Mouse (Mus musculus) liver, embryonic 16.5 days (tissue): ENCODE data around the gene Slc39a1. TPM values are rescaled to one million over a fixed set of nuclear protein-coding genes. Genes with fewer than 3 reads are reported as not detected.

Experiments
- ATAC-seq: fragments of 200-750 bp; cut with Nextera tagmentation; 2 replicates; pipeline ENCODE4 v1.8.0; 2017; ENCODE audit warnings: low read depth, mild to moderate bottlenecking, moderate number of reproducible peaks, moderate library complexity
- H3K27ac ChIP-seq: fragments of 300-500 bp; sonication (generic); 2 replicates; pipeline ENCODE4 v1.5.1; 2014; ENCODE audit warnings: mild to moderate bottlenecking, low read length
- H3K27me3 ChIP-seq: fragments of 300-500 bp; sonication (generic); 2 replicates; pipeline ENCODE4 v1.6.1; 2014; ENCODE audit warnings: low read depth, low read length, mixed read lengths; ENCODE audit not compliant: control insufficient read depth, insufficient read depth
- H3K36me3 ChIP-seq: fragments of 300-500 bp; sonication (generic); 2 replicates; pipeline ENCODE4 v1.6.1; 2014; ENCODE audit warnings: mild to moderate bottlenecking; ENCODE audit not compliant: control insufficient read depth, insufficient read depth
- H3K4me1 ChIP-seq: fragments of 300-500 bp; sonication (generic); 2 replicates; pipeline ENCODE4 v1.6.1; 2014; ENCODE audit warnings: low read depth, low read length, mixed read lengths; ENCODE audit not compliant: control insufficient read depth
- H3K4me2 ChIP-seq: fragments of 300-500 bp; sonication (generic); 2 replicates; pipeline ENCODE4 v1.6.1; 2014; ENCODE audit warnings: low read depth, low read length, mixed read lengths
- H3K4me3 ChIP-seq: fragments of 300-500 bp; sonication (generic); 2 replicates; pipeline ENCODE4 v1.5.1; 2014; ENCODE audit warnings: low read depth, mild to moderate bottlenecking, low read length
- H3K9ac ChIP-seq: fragments of 300-500 bp; sonication (generic); 2 replicates; pipeline ENCODE4 v1.6.1; 2014; ENCODE audit warnings: low read depth, low read length
- H3K9me3 ChIP-seq: fragments of 300-500 bp; sonication (generic); replicated peaks from 2 replicates; pipeline ENCODE4 v1.6.1; 2016; ENCODE audit warnings: low read length; ENCODE audit not compliant: control insufficient read depth
- WGBS: fragments of 180-500 bp; shearing (Covaris S2); extraction: QIAGEN DNeasy Blood & Tissue Kit; methylation state at CpG from one replicate; pipeline ENCODE4 v1.1.7; 2014; ENCODE audit not compliant: insufficient replicate concordance; 5-methylcytosine and 5-hydroxymethylcytosine counted together
- polyA plus RNA-seq: library from polyadenylated mRNA; unstranded; fragments of >200 nt; fragmentation: Nextera tagmentation; extraction: Ambion mirVana; gene quantifications from 2 replicates; pipeline ENCODE4 v1.2.1, GENCODE M21; 2015

Slc39a1 gene
- polyA plus RNA-seq, 1 experiment from 2014 or later = 33.5 TPM

DNA sequence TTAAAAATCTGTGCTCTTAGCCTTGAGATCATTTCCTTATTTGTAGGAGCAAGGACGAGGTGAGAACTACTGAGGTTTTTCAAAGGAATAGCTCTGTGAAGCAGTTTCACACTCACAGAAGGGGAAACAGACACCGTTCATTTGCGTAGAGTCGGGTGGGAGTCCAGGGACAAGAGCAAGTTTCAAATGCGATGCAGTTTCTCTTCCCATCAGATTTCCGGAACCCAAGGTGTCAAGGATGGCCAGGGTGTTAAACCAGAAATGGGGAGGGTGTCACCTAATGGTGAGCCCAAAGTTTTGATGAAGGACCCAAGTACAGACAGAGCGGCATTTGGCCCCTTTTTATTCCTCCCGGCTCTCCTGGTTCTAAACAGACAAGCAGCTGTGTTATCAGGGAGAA lies 16.9 kb upstream of the Slc39a1 start:
- H3K4me1 ChIP-seq = peaks cover 8% of the 10 kb centered on the region
- peak overlapping the region; percentile 87 for H3K4me2 ChIP-seq
- peaks cover 6% of the 10 kb centered on the region for H3K36me3 ChIP-seq
- H3K27ac ChIP-seq = peak overlapping the region; percentile 88
- WGBS = 11% methylated on average over 8 of the region's 8 CpGs
- H3K4me3 ChIP-seq = peak overlapping the region; percentile 86
- no peaks in the 10 kb centered on the region for H3K9me3 ChIP-seq
- no peaks in the 10 kb centered on the region for H3K27me3 ChIP-seq
- peak overlapping the region; percentile 80 for H3K9ac ChIP-seq
- no peak for ATAC-seq

DNA sequence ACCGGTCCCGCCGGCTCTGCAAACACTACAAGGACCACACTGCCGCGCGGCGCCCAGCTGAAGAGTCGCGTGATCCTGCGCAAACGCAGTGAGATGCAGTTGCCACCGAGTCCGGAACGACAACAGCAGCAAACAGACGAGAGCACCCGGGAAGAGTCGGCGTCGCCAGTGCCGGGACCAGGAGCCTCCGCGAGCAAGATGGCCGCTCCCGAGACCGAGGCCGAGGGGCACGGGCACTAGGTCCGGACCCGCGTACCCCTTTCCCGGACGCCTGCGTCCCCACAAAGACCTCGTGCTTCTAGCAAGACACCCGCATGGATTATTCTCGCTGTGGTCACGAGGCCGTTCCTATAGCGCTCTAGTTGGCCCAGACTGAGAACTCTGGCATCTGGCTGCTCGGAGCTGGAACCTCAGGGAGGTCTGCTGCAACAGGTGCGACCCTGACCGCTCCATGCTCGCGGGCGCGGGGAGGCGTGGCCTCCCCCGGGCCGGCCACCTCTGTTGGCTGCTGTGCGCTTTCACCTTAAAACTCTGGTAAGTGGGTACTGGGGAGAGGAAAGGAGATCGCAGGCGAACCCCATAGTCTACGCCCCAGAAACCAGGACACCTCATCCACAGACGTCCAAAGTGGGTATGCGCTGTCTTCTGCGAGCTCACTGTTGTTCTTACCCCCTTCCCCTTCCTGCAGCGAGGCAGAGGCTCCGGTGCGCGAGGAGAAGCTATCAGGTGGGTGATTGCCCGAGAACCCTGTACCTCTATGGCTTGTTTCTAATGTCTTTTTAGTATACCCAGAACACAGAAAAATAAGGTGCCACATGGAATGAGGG lies 16.3 kb upstream of the Slc39a1 start, which contains the start of gene Jtb:
Gene Jtb (plus strand): TSS at position 91 of the 827 bp plus-strand sequence.
- Histone ChIP-seq H3K9ac (peak within 1 kb of the TSS; percentile 80), H3K4me3 (peak within 1 kb of the TSS; percentile 86), H3K27me3 (no peaks in the 10 kb centered on the region), H3K4me1 (peaks cover 8% of the 10 kb centered on the region), H3K27ac (peak within 1 kb of the TSS; percentile 88), H3K9me3 (no peaks in the 10 kb centered on the region), H3K4me2 (peak within 1 kb of the TSS; percentile 87), H3K36me3 (peaks cover 6% of the 10 kb centered on the region)
- under 1% methylated on average over 61 of the region's 61 CpGs for WGBS
- ATAC-seq = peak; percentile 95

- peak; percentile 75 for ATAC-seq
- Histone ChIP-seq H3K4me2 (no peak overlapping the region), H3K36me3 (no peaks in the 10 kb centered on the region; the same call in 1 of the 2 replicates), H3K27ac (no peak overlapping the region), H3K4me3 (no peak overlapping the region), H3K27me3 (no peaks in the 10 kb centered on the region), H3K4me1 (peaks cover 14% of the 10 kb centered on the region), H3K9ac (no peak overlapping the region), H3K9me3 (no peaks in the 10 kb centered on the region)
- WGBS = 77% methylated on average over 2 of the region's 2 CpGs
These were observed 6.7 kb upstream of the Slc39a1 start for GRCm38 (mm10) chr3:90241251-90241650.

DNA sequence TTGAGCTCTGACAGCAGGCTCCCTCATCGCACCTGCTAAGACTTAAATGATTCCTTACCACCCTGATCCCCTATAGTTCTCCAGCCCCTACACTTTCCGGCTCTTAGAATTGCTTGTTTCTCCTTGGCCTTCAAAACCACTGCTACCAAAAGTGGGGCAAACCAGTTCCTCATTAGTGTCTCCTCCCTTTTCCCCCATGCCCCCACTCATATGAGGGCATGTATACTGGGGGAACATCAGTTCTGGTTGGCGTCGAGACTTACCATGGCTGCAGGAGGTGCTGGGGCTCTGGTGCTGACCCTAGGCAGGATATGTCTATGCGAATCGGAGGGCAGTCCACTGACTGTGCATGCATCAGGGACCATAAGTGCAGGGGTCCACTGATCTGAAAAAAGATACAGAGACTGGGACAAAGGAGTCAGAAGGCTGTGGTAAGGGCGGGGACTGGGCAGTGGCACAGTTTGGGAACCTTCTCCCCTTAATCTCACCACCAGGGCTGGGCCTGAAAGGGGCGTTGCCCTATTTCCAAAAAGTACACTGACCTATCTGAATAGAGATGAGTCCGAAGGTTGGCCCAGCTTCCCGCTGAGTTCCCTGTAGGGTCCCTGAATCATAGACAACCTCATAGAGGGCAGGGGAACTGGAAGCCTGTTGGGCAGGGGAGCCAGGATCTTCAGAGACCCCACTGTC lies 6.2 kb upstream of the Slc39a1 start:
- H3K27ac ChIP-seq = no peak overlapping the region
- H3K27me3 ChIP-seq = no peaks in the 10 kb centered on the region
- H3K4me3 ChIP-seq = no peak overlapping the region
- peak; percentile 19 for ATAC-seq
- H3K9ac ChIP-seq = no peak overlapping the region
- H3K4me1 ChIP-seq = peaks cover 14% of the 10 kb centered on the region
- H3K4me2 ChIP-seq = no peak overlapping the region
- no peaks in the 10 kb centered on the region for H3K36me3 ChIP-seq
- no peaks in the 10 kb centered on the region for H3K9me3 ChIP-seq
- 57% methylated on average over 10 of the region's 10 CpGs for WGBS

- Histone ChIP-seq H3K36me3 (no peaks in the 10 kb centered on the region), H3K4me3 (peak within 1 kb of the TSS; percentile 16), H3K4me1 (peaks cover 19% of the 10 kb centered on the region), H3K9me3 (no peaks in the 10 kb centered on the region), H3K9ac (no peak within 1 kb of the TSS), H3K4me2 (peak within 1 kb of the TSS; percentile 22), H3K27ac (no peak within 1 kb of the TSS), H3K27me3 (no peaks in the 10 kb centered on the region)
- 26% methylated on average over 19 of the region's 19 CpGs for WGBS
- no peak for ATAC-seq
These were observed 4.8 kb upstream of the Slc39a1 start, which contains the start of gene Creb3l4 for GRCm38 (mm10) chr3:90242984-90243775. Creb3l4 (minus strand) TSS chr3:90243512.

- Histone ChIP-seq H3K36me3 (no peaks in the 10 kb centered on the region; the same call in 1 of the 2 replicates), H3K27ac (no peak overlapping the region), H3K4me3 (no peak overlapping the region), H3K9me3 (no peaks in the 10 kb centered on the region), H3K4me1 (peaks cover 30% of the 10 kb centered on the region), H3K4me2 (no peak overlapping the region), H3K9ac (no peak overlapping the region), H3K27me3 (no peaks in the 10 kb centered on the region)
- WGBS = 64% methylated on average over 2 of the region's 2 CpGs
- no peak for ATAC-seq
These were observed 2.6 kb upstream of the Slc39a1 start for GRCm38 (mm10) chr3:90245406-90245805.

GRCm38 (mm10) chr3:90247630-90247959 lies 377 bp upstream of the Slc39a1 start:
- Histone ChIP-seq H3K9ac (peak overlapping the region; percentile 76), H3K4me2 (peak overlapping the region; percentile 85), H3K4me3 (peak overlapping the region; percentile 75), H3K36me3 (no peaks in the 10 kb centered on the region; the same call in 1 of the 2 replicates), H3K27ac (peak overlapping the region; percentile 58), H3K27me3 (no peaks in the 10 kb centered on the region), H3K9me3 (no peaks in the 10 kb centered on the region), H3K4me1 (peaks cover 23% of the 10 kb centered on the region)
- no peak; the same call in 1 of the 2 replicates for ATAC-seq
- WGBS = 6% methylated on average over 3 of the region's 3 CpGs

- 2% methylated on average over 10 of the region's 10 CpGs for WGBS
- Histone ChIP-seq H3K27ac (peak overlapping the region; percentile 75), H3K4me3 (peak overlapping the region; percentile 75), H3K9ac (peak overlapping the region; percentile 76), H3K9me3 (no peaks in the 10 kb centered on the region), H3K27me3 (no peaks in the 10 kb centered on the region), H3K4me1 (peaks cover 16% of the 10 kb centered on the region), H3K4me2 (peak overlapping the region; percentile 85), H3K36me3 (no peaks in the 10 kb centered on the region; the same call in 1 of the 2 replicates)
- ATAC-seq = peak; percentile 25; the same call in 1 of the 2 replicates
These were observed 751 bp downstream of the Slc39a1 start for GRCm38 (mm10) chr3:90248746-90249100.
